Mouse (Mus musculus) kidney, postnatal 36 days (tissue): Measurements from ENCODE around the gene Tmem245.
"Not testable (repeated sequence)": the region's sequence is repeated elsewhere in the genome, so short reads cannot be mapped to it uniquely, and the experiment has no call there.

Experiments used
- DNase-seq, 2 experiments: peaks; one replicate each; pipeline ENCODE4 v3.0.0; 2021 to 2022; ENCODE audit warnings: mixed read lengths in 2 of 2

The Tmem245 gene

DNA sequence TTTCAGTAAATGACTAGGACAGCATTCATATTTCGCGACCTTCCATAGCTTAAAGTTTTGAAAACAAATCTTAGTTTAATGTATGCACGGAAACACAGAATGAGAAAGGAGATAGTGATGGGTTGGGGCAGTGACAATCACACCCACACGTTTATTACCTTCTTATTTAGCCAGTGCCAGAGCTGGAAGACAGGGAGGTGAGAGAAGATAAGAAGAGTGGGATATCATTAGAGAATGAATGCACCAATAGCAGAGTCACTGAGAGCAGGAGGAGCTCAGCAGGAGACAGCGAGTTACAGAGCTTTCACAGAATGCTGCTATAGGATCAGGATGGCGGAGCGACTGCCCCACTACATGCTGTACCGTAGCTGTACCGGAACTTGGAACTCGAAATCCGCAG, 25.0 kb downstream of the Tmem245 start:
- DNase-seq: no peak

DNA sequence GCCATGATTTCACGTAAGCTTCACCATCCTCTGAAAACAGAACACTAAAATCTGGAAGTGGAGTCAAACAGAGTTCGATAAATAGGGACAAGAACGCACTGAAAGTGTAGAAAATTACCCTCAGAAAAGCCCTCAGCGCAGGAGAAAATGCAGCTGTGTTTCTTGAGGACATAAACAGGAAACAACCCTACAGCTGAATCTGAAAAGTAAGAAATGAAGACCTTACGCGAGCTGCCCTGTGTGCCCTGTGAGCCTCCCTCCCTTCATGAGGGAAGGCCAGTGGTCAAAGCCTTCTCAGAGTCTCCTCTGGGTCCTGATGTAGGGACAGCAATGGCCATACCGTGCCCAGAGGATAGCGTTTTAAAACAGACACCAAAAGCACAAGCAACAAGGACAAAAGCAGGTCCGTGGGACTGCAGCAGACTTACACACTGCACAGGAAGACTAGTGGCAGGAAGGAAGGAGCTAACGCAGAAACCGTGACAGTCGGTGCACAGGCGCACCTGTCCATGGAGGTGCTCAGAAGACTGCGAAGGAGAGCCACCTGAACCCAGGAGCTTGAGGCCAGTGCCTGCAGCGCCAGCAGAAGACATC, 31.4 kb downstream of the Tmem245 start:
- DNase-seq: no peak

DNA sequence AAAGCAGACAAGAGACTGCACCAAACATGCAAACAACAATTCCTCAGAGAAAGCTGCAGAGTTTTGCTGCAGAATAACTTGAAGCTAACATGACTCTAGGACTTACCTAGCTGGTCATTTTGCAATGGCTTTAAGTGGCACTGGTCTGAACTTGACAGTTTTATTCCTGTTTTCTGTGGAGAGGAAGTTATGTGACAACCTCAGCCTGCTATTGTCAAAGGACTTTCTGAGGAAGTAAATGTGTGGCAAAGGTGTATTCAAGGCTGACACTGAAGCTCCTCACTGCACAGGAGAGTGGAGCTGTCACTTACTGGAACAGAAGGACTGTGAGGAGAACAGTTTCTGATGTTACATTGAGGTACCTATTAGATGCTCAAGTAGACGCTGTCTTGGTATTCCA, 32.5 kb downstream of the Tmem245 start:
- DNase-seq: no peak

- no peak for DNase-seq
Measured at GRCm38 (mm10) chr4:56914338-56914737, 32.9 kb downstream of the Tmem245 start.

DNA sequence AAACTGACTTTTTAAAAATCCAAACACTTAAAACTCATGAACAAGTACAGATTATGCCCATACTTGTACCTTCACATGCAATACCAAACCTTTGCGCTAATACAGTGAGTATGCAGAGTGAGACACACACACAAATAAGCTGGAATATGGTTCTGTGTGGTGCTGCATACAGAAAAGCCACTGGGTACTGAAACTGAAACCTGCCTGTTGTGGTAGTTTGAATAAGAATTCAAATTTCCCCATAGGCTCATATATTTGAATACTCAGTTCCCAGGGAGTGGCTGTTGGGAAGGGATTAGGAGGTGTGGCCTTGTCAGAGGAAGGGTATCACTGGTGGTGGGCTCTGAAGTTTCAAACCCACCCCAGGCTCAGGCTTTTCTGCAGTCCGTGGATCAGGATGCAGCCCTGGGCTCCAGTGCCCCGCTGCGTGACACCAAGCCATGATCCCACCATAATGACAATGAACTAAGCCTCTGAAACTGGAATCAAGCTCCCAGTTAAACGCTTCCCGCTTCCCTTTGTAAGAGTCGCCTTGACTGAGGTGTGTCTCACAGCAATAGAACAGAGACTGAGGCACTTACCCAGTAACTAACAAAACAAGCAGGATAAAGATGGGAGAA, 34.7 kb downstream of the Tmem245 start:
- no peak for DNase-seq

DNA sequence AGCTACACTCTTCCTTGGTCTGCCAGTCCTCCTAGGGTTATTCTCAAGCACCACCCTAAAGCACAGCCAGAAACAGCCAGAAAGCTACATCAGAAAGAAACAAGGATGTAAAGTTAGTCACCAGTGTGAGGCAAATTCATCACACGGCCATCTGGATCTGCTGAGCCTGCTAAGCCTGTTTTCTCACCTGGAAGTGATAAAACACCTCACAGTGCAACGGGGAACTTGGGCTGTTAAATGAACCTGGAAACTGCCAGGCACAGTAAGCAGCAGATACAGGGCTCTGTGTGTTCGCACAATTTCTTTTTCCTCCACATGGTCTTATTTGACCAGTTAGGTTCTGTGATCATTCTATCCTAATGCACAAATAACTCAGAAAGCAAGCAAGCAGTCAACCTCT, 37.7 kb downstream of the Tmem245 start:
- DNase-seq: no peak

GRCm38 (mm10) chr4:56907671-56908070, 39.6 kb downstream of the Tmem245 start:
- DNase-seq: no peak

DNA sequence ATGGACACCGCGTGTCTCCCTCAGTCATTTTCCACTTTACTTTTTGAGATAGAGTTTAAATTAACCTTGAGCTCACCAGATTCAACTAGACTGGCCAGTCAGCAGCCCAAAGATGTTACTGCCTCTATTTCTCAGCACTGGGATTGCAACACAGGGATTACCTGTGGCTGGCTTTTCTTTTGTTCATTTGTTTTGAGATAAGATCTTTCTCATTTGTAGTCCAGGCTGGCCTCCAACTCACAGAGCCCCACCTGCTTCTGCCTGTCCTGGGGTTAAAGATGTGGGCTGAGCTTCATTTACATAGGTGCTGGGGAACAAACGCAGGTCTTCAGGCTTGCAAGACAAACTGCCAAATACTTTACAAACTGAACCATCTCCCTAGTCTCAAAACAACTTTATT, 40.3 kb downstream of the Tmem245 start:
- no peak for DNase-seq

DNA sequence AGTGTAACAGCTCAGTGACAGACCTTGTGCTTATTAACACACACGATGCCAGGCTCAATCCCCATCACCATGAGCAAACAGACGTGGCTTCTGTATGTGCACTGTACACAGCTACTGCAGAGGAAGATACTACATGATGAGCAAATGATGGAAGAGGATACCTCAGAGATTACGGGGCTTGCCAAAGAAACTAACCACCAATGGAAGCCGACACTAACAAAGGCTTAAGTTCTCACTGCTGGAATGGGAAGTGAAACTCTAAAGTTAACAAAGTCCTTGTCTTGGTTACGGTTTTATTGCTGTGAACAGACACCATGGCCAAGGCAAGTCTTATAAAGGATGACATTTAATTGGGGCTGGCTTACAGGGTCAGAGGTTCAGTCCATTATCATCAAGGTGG, 41.7 kb downstream of the Tmem245 start:
- no peak for DNase-seq

DNA sequence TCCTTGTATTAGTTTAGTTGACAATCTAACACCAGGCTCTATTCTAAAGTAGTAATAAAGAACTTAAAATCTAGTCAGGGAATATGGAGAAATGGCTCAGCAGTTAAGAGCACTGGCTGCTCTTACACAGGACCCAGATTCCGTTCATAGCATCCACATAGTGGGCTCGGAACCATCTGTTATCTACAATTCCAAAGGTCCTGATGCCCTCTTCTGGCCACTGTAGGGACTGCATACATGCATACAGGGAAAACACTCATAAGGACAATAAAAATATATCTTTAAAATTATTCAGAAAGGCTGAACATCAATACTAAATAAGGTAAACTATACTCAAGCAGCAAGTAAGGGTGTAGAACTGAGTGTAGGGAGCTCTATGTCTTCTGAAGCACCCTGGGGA, 45.6 kb downstream of the Tmem245 start:
- DNase-seq: peak in 1 of 2 experiments; percentile 57

- DNase-seq: no peak
Measured at GRCm38 (mm10) chr4:56899216-56899615, 48.0 kb downstream of the Tmem245 start.

DNA sequence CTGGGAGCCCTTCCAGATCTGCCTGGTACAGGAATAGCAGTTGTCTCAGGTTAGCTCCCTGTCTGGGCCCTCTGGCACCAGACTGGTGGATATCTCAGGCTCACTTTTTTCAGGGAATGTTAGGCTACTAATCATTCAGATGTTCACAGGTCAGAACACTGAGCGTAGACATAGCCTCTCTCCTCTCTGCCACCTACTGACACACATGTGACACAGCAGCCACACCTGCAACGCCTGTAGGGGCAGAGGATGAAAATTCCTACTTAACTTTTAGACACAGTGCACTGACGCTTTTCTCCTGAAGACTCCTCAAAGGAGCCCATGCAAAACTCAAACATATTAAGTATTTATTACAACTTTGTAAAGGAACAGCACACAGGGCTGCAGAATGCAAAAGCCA, 49.7 kb downstream of the Tmem245 start:
- no peak for DNase-seq

- DNase-seq: no peak
Measured at GRCm38 (mm10) chr4:56894196-56894595, 53.0 kb downstream of the Tmem245 start.

DNA sequence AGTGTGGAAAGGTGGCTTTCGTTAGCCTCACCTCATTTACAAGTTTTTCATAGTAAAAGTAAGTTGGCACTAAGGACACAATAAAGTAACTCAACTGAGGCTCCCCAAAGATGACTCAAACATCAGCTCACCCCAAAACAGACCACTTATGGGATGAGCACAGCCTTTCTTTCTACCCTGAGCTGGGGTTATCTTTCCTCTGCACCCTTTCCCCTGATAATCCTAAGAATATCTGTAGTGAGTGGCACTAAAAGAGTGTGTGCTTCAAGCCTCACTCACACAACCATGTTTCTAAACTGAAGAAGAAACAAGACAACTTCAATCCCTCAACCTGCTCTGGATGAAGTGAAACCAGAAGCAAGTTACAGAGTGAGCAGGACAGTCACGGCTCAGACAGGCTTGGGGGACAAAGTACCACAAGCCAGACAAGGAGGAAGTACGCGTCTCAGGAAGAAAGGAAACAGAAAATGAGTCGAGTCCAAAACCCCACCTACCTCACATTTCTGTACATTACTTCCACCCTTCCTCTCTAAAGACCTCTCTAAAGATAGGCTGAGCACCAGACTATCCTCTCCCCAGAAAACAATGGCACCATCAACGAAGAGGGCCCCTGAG, 54.6 kb downstream of the Tmem245 start:
- DNase-seq: no peak

DNA sequence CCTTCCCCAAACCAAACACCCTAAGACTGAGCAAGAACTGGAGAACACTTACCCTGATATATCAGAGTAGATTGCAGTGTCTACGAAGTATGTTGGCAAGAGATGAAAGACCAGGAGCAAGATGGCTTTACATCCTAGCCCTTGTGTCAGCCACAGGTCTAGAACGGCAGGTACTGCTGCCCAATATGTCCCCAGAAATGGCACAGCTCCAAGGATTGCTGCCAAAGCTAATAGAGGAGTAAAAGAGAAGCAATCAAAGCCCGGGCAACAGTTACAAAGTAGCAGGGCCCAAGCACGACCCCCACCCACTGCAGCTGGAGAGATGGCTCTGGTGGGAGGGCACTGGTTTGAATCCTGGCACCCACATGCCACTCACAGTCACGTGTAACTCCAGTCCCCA, 58.8 kb downstream of the Tmem245 start:
- peak in 1 of 2 experiments; percentile 48 for DNase-seq

DNA sequence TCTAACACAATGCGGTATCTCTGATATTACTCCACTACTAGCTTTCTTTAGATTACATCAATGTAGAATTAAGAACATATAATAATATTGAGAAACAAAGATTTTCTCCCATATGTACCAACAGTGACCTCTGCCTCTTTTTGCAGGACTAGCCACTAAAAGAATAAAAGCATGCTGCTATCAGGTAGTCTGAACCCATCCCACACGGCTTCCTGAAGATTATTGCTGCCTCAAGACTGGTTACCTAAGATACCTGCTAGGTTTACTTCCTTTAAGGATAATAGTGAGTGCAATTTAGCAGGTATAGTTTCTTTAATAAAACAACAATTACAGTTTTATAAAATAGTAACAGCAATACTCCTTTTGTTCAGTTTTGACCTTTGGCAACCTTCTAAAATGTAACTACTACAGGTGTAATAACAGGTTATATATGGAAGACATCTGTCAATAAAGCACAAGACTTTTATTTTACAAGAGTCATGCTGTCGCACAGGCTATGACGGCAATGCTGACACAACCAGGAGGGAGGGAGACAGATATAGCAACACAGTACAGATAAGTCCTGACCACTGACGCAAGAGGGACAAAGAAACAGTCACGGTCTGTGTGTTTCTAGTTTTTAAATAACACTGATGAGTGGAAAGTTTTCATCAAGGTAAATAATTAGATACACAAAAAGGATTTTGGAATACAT, 60.8 kb downstream of the Tmem245 start:
- no peak for DNase-seq

- DNase-seq: no peak
Measured at GRCm38 (mm10) chr4:56880036-56880703, 67.1 kb downstream of the Tmem245 start.

DNA sequence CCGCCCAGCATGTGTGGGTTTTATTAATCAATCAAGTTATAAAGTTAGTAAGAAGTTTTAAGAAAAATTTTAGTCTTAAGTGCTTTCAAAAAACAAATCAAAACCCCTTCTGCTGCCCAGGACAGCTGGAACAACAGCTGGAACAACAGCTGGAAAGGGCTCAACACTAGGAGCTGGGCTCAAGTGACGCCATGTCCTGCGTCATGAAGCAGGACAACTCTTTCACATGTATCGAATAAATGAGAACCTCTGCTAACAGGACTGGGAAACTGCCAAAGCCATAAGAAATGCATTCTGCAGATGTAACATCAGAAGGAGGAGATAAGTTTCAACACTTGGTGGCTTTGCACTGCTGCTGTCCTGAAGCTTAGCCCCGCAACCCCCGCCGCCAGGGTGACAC, 68.3 kb downstream of the Tmem245 start:
- DNase-seq: no peak

- DNase-seq: not testable (repeated sequence)
Measured at GRCm38 (mm10) chr4:56870541-56870940, 76.7 kb downstream of the Tmem245 start.

DNA sequence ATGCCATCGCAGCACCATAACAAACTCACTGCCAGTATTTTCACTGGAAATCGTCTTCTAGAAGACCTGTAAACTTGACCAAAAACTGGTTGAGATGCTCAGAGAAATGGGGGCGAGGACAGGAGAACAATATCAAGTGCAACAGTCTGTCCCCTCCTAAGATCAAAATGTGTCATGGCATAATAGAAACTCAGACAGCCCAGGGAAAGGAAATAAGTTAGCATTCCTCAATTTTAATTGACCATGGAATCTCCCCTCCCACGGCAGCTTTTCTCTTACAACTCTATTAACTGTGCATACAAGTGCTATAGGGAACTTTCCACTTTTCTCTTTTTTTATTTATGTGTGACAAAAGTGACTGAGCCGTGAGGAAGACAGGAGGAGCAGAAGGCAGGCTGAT, 79.5 kb downstream of the Tmem245 start:
- DNase-seq: no peak

GRCm38 (mm10) chr4:56865971-56866370, 81.3 kb downstream of the Tmem245 start:
- DNase-seq: peak; percentile 14 to 27

DNA sequence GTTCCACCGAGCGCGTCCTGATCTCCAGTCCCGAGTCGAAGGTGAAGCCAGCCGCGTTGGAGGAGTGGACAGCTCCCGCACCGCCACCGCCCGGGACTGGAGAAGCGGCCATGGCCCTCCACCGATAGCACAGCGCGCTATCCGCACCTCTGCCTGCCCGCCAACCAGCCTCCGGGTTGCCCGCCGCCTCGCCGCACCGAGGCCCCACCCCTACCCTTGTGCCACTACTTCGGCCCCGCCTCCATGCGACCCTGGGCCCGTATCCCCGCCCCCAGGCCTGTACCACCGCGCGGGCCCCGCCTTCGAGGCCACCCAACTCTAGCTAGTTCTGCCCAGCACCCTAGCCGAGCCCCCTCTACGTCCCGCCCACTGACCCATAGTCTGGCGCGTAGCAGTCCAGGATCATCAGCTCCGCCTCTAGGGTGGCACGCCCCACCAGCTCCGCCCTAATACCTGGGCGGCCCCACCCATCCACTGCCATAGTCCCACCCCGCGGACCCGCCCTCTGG, 82.2 kb downstream of the Tmem245 start, which contains the start of gene Ctnnal1:
Ctnnal1 (minus strand) TSS at position 186 of the 509 bp plus-strand sequence.
- peak; percentile 97 for DNase-seq

- peak in 1 of 2 experiments; percentile 26 for DNase-seq
Measured at GRCm38 (mm10) chr4:56864417-56865001, 82.7 kb downstream of the Tmem245 start.
